Mouse (Mus musculus): ENCODE measurements around the gene Samd14.

GRCm38 (mm10) chr11:95043608-95044007 is 33.9 kb downstream of the Samd14 start:
- TF ChIP-seq CTCF (IDR thresholded peaks at IDR 0.05; ENCODE audit: control insufficient read depth, insufficient read depth, insufficient replicate concordance, low read depth, low read length) (no peak), POLR2A (IDR thresholded peaks at IDR 0.05; ENCODE audit: control insufficient read depth, low read depth, low read length) (no peak)
